In the genomic region with DNA sequence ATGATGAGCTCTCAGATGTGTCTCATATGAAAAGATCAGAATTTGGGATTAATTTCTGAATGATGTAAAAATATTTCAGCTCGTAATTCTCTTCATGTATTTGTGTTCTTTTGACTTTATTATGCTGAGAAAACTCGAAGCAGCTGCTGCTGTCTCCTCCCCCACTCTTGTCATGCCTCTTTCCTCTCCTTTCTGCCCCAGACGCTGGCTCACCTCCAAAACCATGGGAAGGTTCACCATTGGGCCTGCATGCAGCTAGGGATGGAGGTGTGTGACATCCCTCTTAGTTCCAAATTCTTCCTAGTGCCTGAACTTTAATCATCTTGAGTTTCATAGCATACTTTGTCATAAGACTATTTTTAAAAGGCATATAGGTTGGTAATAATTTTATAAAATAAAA, we compare ENCODE assay signal across 18 mouse cellular contexts.
DNase-seq lines count a peak whose midpoint lies in the region; ATAC-seq and TF ChIP-seq lines count a peak whose summit lies in the region.
"Had no signal": no experiment of that assay in that cellular context is flagged by ENCODE, and none has a peak within 500 bp of the region (broad histone marks: within the 10 kb centered on the region; RNA-seq: fewer than 3 reads in every experiment).

No protein-coding gene starts in this region.

- no peak for ATAC-seq in midbrain, embryonic 11.5 days (ENCODE audit: low FRiP score)
- ATAC-seq in midbrain, embryonic 16.5 days = no peak
- ATAC-seq: forebrain, embryonic 13.5 days had no signal

- intact Hi-C loops in left cerebral cortex, adult 2 months (cut with DNase I) = loop anchor here (5.0 to 10.0 kb wide), 3 partner anchors 187 to 994 kb away; no protein-coding TSS in a partner anchor

- DNase-seq in cerebellum, postnatal 14 days = peak; percentile 37 to 52
- DNase-seq in cerebellum, adult 2 months = no peak
- peak in 1 of 2 experiments; percentile 36 for DNase-seq in left cerebral cortex, adult 2 months (ENCODE audit: extremely low spot score in 1 of 2, low spot score in 2 of 2)
- no peak for DNase-seq in left cerebral cortex, adult 8-10 months (ENCODE audit: low spot score in 2 of 2)
- peak; percentile 68 for DNase-seq in midbrain, embryonic 11.5 days (ENCODE audit: low spot score, missing footprints)
- DNase-seq in adrenal gland, postnatal 4 days (ENCODE audit: low spot score in 2 of 2) = no peak
- DNase-seq: adrenal gland, postnatal 10 days; cerebellum, adult 8-10 months; cerebellum, postnatal 36 days; gastrocnemius, postnatal 10 days; heart, adult 18-20 months; heart, postnatal 10 days; heart, postnatal 4 days had no signal

- TF ChIP-seq POLR2A in cerebellum, adult 2 months (IDR thresholded peaks at IDR 0.05; ENCODE audit: borderline replicate concordance, insufficient read depth, low read length) = no peak

- no peaks in the 10 kb centered on the region for H3K9me3 ChIP-seq in midbrain, embryonic 11.5 days (ENCODE audit: control insufficient read depth, low read length)
- H3K9me3 ChIP-seq in midbrain, embryonic 16.5 days (replicated peaks; ENCODE audit: control insufficient read depth, low read length, poor library complexity, severe bottlenecking) = no peaks in the 10 kb centered on the region
- H3K9me3 ChIP-seq: embryonic facial prominence, embryonic 13.5 days; forebrain, embryonic 13.5 days; heart, embryonic 10.5 days; hindbrain, embryonic 12.5 days had no signal

- no peak overlapping the region for H3K4me2 ChIP-seq in midbrain, embryonic 11.5 days
- no peak overlapping the region for H3K4me2 ChIP-seq in midbrain, embryonic 16.5 days (ENCODE audit: low read length)
- H3K4me2 ChIP-seq: embryonic facial prominence, embryonic 13.5 days; forebrain, embryonic 13.5 days; hindbrain, embryonic 12.5 days had no signal

- H3K4me1 ChIP-seq in cerebellum, adult 2 months (ENCODE audit: control insufficient read depth, insufficient read depth, low read length) = no peaks in the 10 kb centered on the region
- no peaks in the 10 kb centered on the region for H3K4me1 ChIP-seq in midbrain, embryonic 11.5 days (ENCODE audit: control insufficient read depth, insufficient read depth, low read length)
- H3K4me1 ChIP-seq in midbrain, embryonic 16.5 days (ENCODE audit: control insufficient read depth, insufficient read depth, low read length) = no peaks in the 10 kb centered on the region
- H3K4me1 ChIP-seq: heart, embryonic 10.5 days; hindbrain, embryonic 12.5 days had no signal

- WGBS in cerebellum, adult 2 months = 23% methylated on average over 3 of the region's 3 CpGs
- WGBS in midbrain, embryonic 11.5 days = 50% methylated on average over 3 of the region's 3 CpGs
- WGBS in midbrain, embryonic 16.5 days = 31% methylated on average over 3 of the region's 3 CpGs

- no peak overlapping the region for H3K4me3 ChIP-seq in cerebellum, adult 2 months (replicated peaks; ENCODE audit: insufficient read depth, low read depth, low read length)
- no peak overlapping the region for H3K4me3 ChIP-seq in left cerebral cortex, adult 2 months
- H3K4me3 ChIP-seq in midbrain, embryonic 11.5 days (ENCODE audit: low read depth, low read length) = no peak overlapping the region
- H3K4me3 ChIP-seq in midbrain, embryonic 16.5 days (ENCODE audit: low read depth, low read length) = no peak overlapping the region
- H3K4me3 ChIP-seq: embryonic facial prominence, embryonic 13.5 days; forebrain, embryonic 13.5 days; heart, embryonic 10.5 days; hindbrain, embryonic 12.5 days had no signal

- H3K9ac ChIP-seq in midbrain, embryonic 11.5 days (ENCODE audit: low read length) = no peak overlapping the region
- H3K9ac ChIP-seq in midbrain, embryonic 16.5 days (ENCODE audit: low read depth, low read length) = no peak overlapping the region
- H3K9ac ChIP-seq: embryonic facial prominence, embryonic 13.5 days; forebrain, embryonic 13.5 days; hindbrain, embryonic 12.5 days had no signal

- H3K27me3 ChIP-seq in cerebellum, adult 2 months (ENCODE audit: control insufficient read depth, insufficient read depth, low read length) = no peaks in the 10 kb centered on the region
- peaks cover 34% of the 10 kb centered on the region for H3K27me3 ChIP-seq in midbrain, embryonic 11.5 days (ENCODE audit: control insufficient read depth, insufficient read depth, low read length)
- H3K27me3 ChIP-seq in midbrain, embryonic 16.5 days (ENCODE audit: control insufficient read depth, insufficient read depth, low read depth, low read length) = peaks cover 23% of the 10 kb centered on the region
- H3K27me3 ChIP-seq: embryonic facial prominence, embryonic 13.5 days had no signal

- no peak for TF ChIP-seq CTCF in cerebellum, adult 2 months (IDR thresholded peaks at IDR 0.05; ENCODE audit: borderline replicate concordance, insufficient read depth, low read depth, low read length)
- no peak for TF ChIP-seq CTCF in left cerebral cortex, adult 2 months (IDR thresholded peaks at IDR 0.05)

- H3K27ac ChIP-seq in cerebellum, adult 2 months (ENCODE audit: insufficient read depth, low read length) = no peak overlapping the region
- H3K27ac ChIP-seq in left cerebral cortex, adult 2 months = peak overlapping the region; percentile 88
- no peak overlapping the region for H3K27ac ChIP-seq in midbrain, embryonic 11.5 days (ENCODE audit: low read depth, low read length)
- no peak overlapping the region for H3K27ac ChIP-seq in midbrain, embryonic 16.5 days (ENCODE audit: low read length)
- H3K27ac ChIP-seq: embryonic facial prominence, embryonic 13.5 days; forebrain, embryonic 13.5 days; heart, embryonic 10.5 days; hindbrain, embryonic 12.5 days had no signal

- H3K36me3 ChIP-seq in midbrain, embryonic 11.5 days (ENCODE audit: control insufficient read depth, insufficient read depth, low read length) = no peaks in the 10 kb centered on the region
- no peaks in the 10 kb centered on the region for H3K36me3 ChIP-seq in midbrain, embryonic 16.5 days (ENCODE audit: control insufficient read depth, insufficient read depth, low read length)
- H3K36me3 ChIP-seq: embryonic facial prominence, embryonic 13.5 days; heart, embryonic 10.5 days; hindbrain, embryonic 12.5 days had no signal

Comparison
In these comparisons a context has a peak if more than half of its experiments do, and no peak if none do; other contexts are left out.
1. DNase-seq: peak in cerebellum, postnatal 14 days (2 of 2) and midbrain, embryonic 11.5 days (single experiment); none in cerebellum, adult 2 months (0 of 2), left cerebral cortex, adult 8-10 months (0 of 2) and adrenal gland, postnatal 4 days (0 of 2).